Mouse (Mus musculus) gastrocnemius, postnatal 36 days (tissue): ENCODE measurements around the gene Cpsf2. TPM values are rescaled to one million over a fixed set of nuclear protein-coding genes. Genes with fewer than 3 reads are reported as not detected.

Experiments used
- DNase-seq, 2 experiments: peaks; one replicate each; pipeline ENCODE4 v3.0.0; 2022
- intact Hi-C: fragments of 180-260 bp; cut with DNase I; formaldehyde crosslinking; loops from one replicate; pipeline ENCODE4 v1.15.1; 2025
- total RNA-seq, 2 experiments: library from RNA; stranded (reverse); gene quantifications; 2 replicates each; pipeline ENCODE4 v1.2.3; 2021

Cpsf2 gene
- total RNA-seq, 2 experiments from 2014 or later, result 9.1 TPM

- no peak for DNase-seq
- intact Hi-C loops, result no loop called here
Measured at GRCm38 (mm10) chr12:102042247-102042646, 66.5 kb downstream of the Cpsf2 start.

GRCm38 (mm10) chr12:102043840-102044239 lies 68.1 kb downstream of the Cpsf2 start:
- DNase-seq, result no peak
- intact Hi-C loops, result no loop called here

GRCm38 (mm10) chr12:102054155-102054554 lies 78.4 kb downstream of the Cpsf2 start:
- DNase-seq, result no peak
- intact Hi-C loops, result no loop called here

GRCm38 (mm10) chr12:102055758-102056157 lies 80.0 kb downstream of the Cpsf2 start:
- intact Hi-C loops, result no loop called here
- no peak for DNase-seq

Other genes with a start within 250 kb of the Cpsf2 start
- gene Fbln5, start 156.9 kb upstream of the Cpsf2 start, total RNA-seq, result 10 to 100 TPM; 15.2 to 16.0 TPM
- 10 to 100 TPM; 22.7 to 24.2 TPM for gene Trip11, start 62.7 kb upstream of the Cpsf2 start, total RNA-seq
- gene Atxn3, start 17.7 kb upstream of the Cpsf2 start, total RNA-seq, result 1 to 10 TPM; 3.8 to 5.9 TPM
- not detected for gene Slc24a4, start 152.7 kb downstream of the Cpsf2 start, total RNA-seq